Mouse (Mus musculus) heart, embryonic 13.5 days (tissue): Measurements from ENCODE around the gene Utrn. TPM values are rescaled to one million over a fixed set of nuclear protein-coding genes. Genes with fewer than 3 reads are reported as not detected.
A peak's percentile ranks its signal among the peaks of the same experiment; 100 is the strongest.
"Not testable (repeated sequence)": the region's sequence is repeated elsewhere in the genome, so short reads cannot be mapped to it uniquely, and the experiment has no call there.

Source experiments
- ATAC-seq: fragments of 200-750 bp; cut with Nextera tagmentation; 2 replicates; pipeline ENCODE4 v1.8.0; 2017; ENCODE audit warnings: moderate TSS enrichment; ENCODE audit not compliant: insufficient number of reproducible peaks, low FRiP score, low TSS enrichment; ENCODE audit errors: extremely low read depth
- H3K27ac ChIP-seq: fragments of 300-500 bp; sonication (generic); replicated peaks from 2 replicates; pipeline ENCODE4 v1.5.1; 2015; ENCODE audit warnings: moderate library complexity, mild to moderate bottlenecking, inconsistent platforms
- H3K27me3 ChIP-seq: fragments of 300-500 bp; sonication (generic); replicated peaks from 2 replicates; pipeline ENCODE4 v1.6.1; 2015; ENCODE audit warnings: mild to moderate bottlenecking, inconsistent platforms
- H3K36me3 ChIP-seq: fragments of 300-500 bp; sonication (generic); 2 replicates; pipeline ENCODE4 v1.6.1; 2015; ENCODE audit warnings: mild to moderate bottlenecking, inconsistent platforms
- H3K4me1 ChIP-seq: fragments of 300-500 bp; sonication (generic); 2 replicates; pipeline ENCODE4 v1.6.1; 2015; ENCODE audit warnings: inconsistent platforms
- H3K4me2 ChIP-seq: fragments of 300-500 bp; sonication (generic); 2 replicates; pipeline ENCODE4 v1.6.1; 2015; ENCODE audit warnings: inconsistent platforms, mild to moderate bottlenecking, moderate library complexity
- H3K4me3 ChIP-seq: fragments of 300-500 bp; sonication (generic); 2 replicates; pipeline ENCODE4 v1.5.1; 2015; ENCODE audit warnings: moderate library complexity, mild to moderate bottlenecking, inconsistent platforms
- H3K9ac ChIP-seq: fragments of 300-500 bp; sonication (generic); 2 replicates; pipeline ENCODE4 v1.6.1; 2015; ENCODE audit warnings: inconsistent platforms, mild to moderate bottlenecking, moderate library complexity
- H3K9me3 ChIP-seq: fragments of 300-500 bp; sonication (generic); 2 replicates; pipeline ENCODE4 v1.6.1; 2016; ENCODE audit warnings: inconsistent platforms
- WGBS: fragments of 180-500 bp; shearing (Covaris S2); methylation state at CpG from one replicate; pipeline ENCODE4 v1.1.7; 2015; ENCODE audit warnings: mixed read lengths; 5-methylcytosine and 5-hydroxymethylcytosine counted together
- polyA plus RNA-seq: library from polyadenylated mRNA; unstranded; fragments of >200 nt; fragmentation: Nextera tagmentation; extraction: Ambion mirVana; gene quantifications from 2 replicates; pipeline ENCODE4 v1.2.1, GENCODE M21; 2015

The Utrn gene
- polyA plus RNA-seq, 1 experiment from 2014 or later = 55.8 TPM

DNA sequence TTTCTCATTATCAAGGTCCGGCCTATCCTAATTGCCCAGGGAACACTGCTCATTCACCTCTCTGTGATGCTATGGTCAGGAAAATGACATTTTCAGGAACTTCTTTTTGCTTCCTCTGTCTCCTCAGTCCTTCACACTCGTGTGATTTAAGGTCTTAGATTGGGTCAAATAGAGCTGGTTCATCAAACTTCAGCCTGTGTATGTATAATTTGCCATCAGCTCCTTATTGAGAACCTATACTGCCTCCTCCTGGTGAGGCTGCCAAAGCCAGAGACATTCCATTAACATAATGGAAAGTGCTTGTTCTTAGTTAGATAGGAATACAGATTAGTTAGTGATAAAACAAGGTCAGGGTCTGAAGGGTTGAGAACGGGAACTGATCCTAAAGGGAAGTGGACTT lies 253.4 kb downstream of the Utrn start:
- ATAC-seq = no peak
- WGBS = 48% methylated on average over 3 of the region's 3 CpGs
- peaks cover 8% of the 10 kb centered on the region for H3K4me1 ChIP-seq
- no peak overlapping the region for H3K9ac ChIP-seq
- no peaks in the 10 kb centered on the region for H3K27me3 ChIP-seq
- no peaks in the 10 kb centered on the region for H3K36me3 ChIP-seq
- no peak overlapping the region for H3K4me3 ChIP-seq
- H3K27ac ChIP-seq = no peak overlapping the region
- no peaks in the 10 kb centered on the region for H3K9me3 ChIP-seq
- no peak overlapping the region for H3K4me2 ChIP-seq

DNA sequence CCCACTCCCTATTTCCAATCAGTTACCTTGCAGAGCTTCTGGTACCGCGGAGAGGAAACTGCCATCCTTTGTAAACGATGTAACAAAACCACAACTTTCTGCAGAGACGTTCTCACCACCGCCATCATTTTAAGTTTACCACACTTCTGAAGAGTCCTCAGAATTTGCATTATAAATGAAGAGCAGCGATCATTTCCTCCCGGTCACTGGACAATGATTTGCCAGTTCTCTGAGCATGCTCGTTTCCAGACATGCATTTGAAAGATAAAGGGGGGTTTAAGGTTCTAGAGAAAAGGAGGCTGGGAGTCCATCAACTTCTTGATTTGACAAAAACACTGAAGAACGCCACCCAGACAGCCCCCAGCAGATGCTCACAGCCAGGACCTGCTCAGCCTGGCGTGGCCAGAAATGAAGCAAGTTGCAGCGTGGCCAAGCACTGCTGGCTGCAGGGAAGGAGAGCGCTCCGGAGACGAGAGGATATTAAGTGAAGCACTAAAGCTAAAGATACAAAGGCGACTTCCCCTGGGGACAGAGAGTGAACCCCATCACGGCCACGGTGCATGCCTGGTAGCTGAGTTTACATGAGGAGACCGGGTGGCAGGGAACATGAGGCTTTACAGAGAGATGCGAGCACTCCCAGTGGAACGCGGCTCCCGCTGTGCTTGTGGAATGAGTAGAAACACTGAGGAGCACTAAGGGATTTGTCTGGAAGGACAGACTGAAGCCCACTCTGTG lies 254.5 kb downstream of the Utrn start:
- no peak overlapping the region for H3K27ac ChIP-seq
- H3K4me2 ChIP-seq = peak overlapping the region; percentile 67
- peak overlapping the region; percentile 41 for H3K4me3 ChIP-seq
- H3K9me3 ChIP-seq = no peaks in the 10 kb centered on the region
- peak overlapping the region; percentile 72 for H3K9ac ChIP-seq
- ATAC-seq = no peak
- 12% methylated on average over 22 of the region's 22 CpGs for WGBS
- H3K27me3 ChIP-seq = no peaks in the 10 kb centered on the region
- no peaks in the 10 kb centered on the region for H3K36me3 ChIP-seq
- H3K4me1 ChIP-seq = peaks cover 8% of the 10 kb centered on the region

DNA sequence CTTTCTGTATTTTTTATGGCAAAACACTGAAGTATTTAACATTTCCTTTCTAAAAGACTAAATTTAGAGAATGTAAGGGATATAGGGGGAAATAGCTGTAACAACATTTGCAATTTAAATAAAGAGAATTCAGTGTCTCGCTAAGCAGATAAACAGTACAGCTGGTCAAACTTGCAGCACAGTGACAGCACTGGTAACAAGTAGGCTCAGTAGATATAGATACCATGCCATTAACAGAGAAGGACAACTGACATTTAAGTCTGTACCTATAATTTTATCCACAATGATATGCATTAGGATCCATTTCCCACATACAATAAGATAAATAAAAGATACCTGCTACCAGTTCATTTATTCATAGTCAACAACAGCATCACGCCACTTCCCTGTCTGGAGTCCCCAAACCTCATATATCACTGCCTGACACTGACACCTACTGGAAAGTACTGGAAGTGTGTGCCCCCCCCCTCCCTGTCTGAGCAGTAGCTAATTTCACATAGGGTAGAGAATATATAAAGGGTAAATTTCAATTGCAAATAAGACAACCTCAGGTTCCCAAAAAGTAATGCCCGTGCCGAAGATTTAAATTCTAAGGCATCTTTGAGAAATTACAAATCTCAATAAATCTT lies 256.8 kb downstream of the Utrn start:
- Histone ChIP-seq H3K4me1 (peaks cover 8% of the 10 kb centered on the region), H3K9me3 (no peaks in the 10 kb centered on the region), H3K4me3 (no peak overlapping the region), H3K36me3 (0 out of 2 replicates have a peak, but pooled peaks cover 5% of the 10 kb centered on the region), H3K9ac (no peak overlapping the region), H3K27me3 (no peaks in the 10 kb centered on the region), H3K4me2 (no peak overlapping the region), H3K27ac (no peak overlapping the region)
- WGBS = 24% methylated on average over 4 of the region's 4 CpGs
- no peak for ATAC-seq

DNA sequence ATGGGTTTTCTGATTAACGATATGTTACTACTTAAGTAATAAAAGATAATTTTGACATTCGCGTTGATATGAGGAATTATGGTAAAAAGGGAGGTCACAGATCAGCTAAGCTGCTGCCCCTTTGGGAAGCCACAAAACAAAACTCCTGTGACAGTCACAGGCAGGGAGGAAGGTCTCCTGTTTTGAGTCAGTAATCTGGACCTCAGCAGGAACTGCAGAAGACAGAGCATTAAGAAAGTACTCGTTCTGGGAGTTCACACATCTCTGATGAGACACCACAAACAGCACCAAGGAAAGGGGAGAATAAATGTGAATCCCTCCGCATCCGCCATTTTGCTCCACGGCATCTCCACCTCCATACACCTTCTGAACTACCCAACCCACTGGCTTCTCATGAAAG lies 259.3 kb downstream of the Utrn start:
- Histone ChIP-seq H3K9me3 (no peaks in the 10 kb centered on the region), H3K4me1 (peaks cover 3% of the 10 kb centered on the region), H3K4me2 (no peak overlapping the region), H3K27ac (no peak overlapping the region), H3K27me3 (no peaks in the 10 kb centered on the region), H3K36me3 (0 out of 2 replicates have a peak, but pooled peaks cover 5% of the 10 kb centered on the region), H3K4me3 (no peak overlapping the region), H3K9ac (no peak overlapping the region)
- ATAC-seq = no peak
- WGBS = 81% methylated on average over 7 of the region's 7 CpGs

DNA sequence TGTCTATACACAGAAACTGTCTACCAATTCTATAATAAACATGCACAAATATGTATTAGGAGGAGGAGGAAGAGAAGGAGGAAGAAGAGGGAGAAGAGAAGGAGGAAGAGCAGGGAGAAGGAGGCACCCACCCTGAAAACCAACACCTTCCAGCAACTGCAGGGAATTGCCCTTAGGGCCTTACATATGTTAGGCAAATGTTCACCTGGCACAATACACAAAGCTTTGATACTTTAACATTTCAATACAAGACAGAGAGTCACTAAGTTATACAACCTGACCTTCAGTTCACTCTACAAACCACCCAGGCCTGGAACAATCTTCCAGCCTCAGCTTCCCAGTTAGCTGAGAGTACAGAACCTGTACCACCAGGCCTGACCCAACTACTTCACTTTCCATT lies 260.5 kb downstream of the Utrn start:
- Histone ChIP-seq H3K27me3 (no peaks in the 10 kb centered on the region), H3K4me2 (no peak overlapping the region), H3K9me3 (no peaks in the 10 kb centered on the region), H3K9ac (no peak overlapping the region), H3K4me3 (no peak overlapping the region), H3K4me1 (no peaks in the 10 kb centered on the region), H3K36me3 (0 out of 2 replicates have a peak, but pooled peaks cover 5% of the 10 kb centered on the region), H3K27ac (no peak overlapping the region)
- no peak for ATAC-seq

DNA sequence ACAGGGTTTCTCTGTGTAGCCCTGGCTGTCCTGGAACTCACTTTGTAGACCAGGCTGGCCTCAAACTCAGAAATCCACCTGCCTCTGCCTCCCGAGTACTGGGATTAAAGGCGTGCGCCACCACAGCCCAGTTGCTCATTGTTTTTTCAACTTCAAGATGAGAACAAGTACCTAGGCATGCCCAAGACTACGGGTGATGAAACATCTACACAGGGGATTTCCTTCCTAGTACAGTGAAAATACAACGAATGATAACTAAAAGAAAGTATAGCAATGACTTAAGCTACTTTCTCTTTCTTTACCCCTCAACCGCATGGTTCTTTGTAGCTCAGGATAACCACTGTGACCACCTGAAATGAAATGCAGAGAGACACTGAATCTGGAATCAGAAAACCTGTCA lies 262.0 kb downstream of the Utrn start:
- H3K4me1 ChIP-seq, H3K27ac ChIP-seq, H3K9me3 ChIP-seq, ATAC-seq, H3K27me3 ChIP-seq, H3K4me2 ChIP-seq, H3K9ac ChIP-seq, H3K36me3 ChIP-seq, H3K4me3 ChIP-seq: not testable (repeated sequence)
- WGBS = 90% methylated on average over 6 of the region's 6 CpGs

DNA sequence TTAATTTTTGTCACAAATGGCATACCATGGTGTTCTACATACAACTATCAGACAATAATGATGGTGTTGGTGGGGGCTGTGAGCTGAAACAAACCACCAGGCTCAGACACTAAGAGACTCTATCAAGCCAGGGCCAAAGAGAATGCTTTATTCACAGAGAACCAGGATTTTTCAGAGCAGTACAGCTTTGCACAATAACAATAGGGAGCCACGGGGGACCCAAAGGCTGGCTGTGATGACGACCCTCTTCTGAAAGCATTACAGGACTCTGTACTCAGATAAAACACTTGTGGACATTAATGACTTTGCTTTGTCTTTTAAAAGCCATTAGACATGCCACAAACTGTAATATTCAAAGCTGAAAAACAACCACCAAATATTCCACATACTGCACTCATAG lies 273.8 kb downstream of the Utrn start:
- Histone ChIP-seq H3K27me3 (no peaks in the 10 kb centered on the region), H3K4me1 (peaks cover 4% of the 10 kb centered on the region; the same call in 1 of the 2 replicates), H3K4me2 (no peak overlapping the region), H3K27ac (no peak overlapping the region), H3K9ac (no peak overlapping the region), H3K36me3 (no peaks in the 10 kb centered on the region), H3K9me3 (no peaks in the 10 kb centered on the region), H3K4me3 (no peak overlapping the region)
- WGBS = 31% methylated on average over 2 of the region's 2 CpGs
- ATAC-seq = no peak

DNA sequence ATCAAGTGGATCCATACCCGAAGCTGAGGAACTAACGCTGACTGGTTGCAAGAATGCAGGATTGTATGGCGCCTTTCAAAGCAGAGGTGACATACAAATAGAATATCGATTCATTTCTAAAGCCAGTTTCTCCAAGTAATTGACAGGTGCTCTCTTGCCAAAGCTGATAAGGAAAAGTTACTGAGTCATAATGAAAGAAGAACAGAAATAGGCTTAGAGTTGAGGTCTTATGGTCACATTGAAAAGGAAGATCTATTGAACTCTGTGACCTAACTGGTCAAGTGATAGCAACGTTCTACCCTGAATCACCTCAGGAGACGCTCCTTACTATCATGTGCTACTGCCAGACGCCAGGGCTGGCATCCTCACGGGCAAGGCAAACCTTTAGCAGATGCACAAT lies 274.2 kb downstream of the Utrn start:
- Histone ChIP-seq H3K27me3 (no peaks in the 10 kb centered on the region), H3K36me3 (no peaks in the 10 kb centered on the region), H3K4me2 (no peak overlapping the region), H3K4me1 (peaks cover 4% of the 10 kb centered on the region; the same call in 1 of the 2 replicates), H3K9me3 (no peaks in the 10 kb centered on the region), H3K27ac (no peak overlapping the region), H3K4me3 (no peak overlapping the region), H3K9ac (no peak overlapping the region)
- 80% methylated on average over 8 of the region's 8 CpGs for WGBS
- no peak for ATAC-seq

DNA sequence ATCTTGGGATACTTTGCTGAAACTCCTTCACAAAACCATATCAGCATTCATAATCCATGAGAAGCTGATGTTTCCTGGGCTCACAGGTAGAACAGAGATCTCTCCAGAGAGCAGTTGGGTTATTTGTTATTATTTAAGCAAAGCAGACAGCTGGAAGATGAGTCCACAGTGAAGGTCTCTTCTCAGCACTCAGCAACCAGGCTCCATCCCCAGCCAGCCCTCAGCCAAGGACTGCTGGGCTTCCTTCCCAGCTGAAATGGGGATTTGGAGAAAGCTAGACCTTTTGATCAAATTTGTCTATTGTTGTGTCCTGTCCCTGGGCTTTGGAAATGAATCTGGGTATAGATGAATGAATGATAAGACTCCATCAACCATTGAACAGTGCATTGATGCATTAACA lies 276.1 kb downstream of the Utrn start:
- peaks cover 4% of the 10 kb centered on the region; the same call in 1 of the 2 replicates for H3K4me1 ChIP-seq
- no peaks in the 10 kb centered on the region for H3K36me3 ChIP-seq
- no peaks in the 10 kb centered on the region for H3K9me3 ChIP-seq
- H3K4me3 ChIP-seq = no peak overlapping the region
- ATAC-seq = no peak
- no peaks in the 10 kb centered on the region for H3K27me3 ChIP-seq
- no peak overlapping the region for H3K9ac ChIP-seq
- no peak overlapping the region for H3K27ac ChIP-seq
- H3K4me2 ChIP-seq = no peak overlapping the region

DNA sequence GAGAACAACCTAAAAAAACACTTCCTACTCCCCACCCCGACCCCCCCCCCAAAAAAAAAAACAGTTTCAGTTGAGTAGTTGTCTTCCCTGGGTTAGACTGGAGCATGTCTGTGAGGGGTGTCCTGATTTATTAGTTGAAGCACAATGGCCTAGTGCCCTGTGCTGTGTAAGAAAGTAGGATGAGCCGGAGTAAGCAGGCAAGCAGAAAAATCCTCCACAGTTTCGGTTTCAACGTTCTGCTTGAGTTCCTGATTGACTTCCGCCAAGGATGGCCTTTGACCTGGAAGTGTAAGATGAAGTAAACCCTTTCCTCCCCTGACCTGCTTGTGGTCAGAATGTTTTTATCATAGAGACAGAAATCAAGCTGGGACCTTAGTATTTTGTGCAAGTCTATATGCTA lies 277.2 kb downstream of the Utrn start:
- Histone ChIP-seq H3K27ac (no peak overlapping the region), H3K27me3 (no peaks in the 10 kb centered on the region), H3K4me1 (peaks cover 4% of the 10 kb centered on the region; the same call in 1 of the 2 replicates), H3K4me2 (no peak overlapping the region), H3K9me3 (no peaks in the 10 kb centered on the region), H3K4me3 (no peak overlapping the region), H3K9ac (no peak overlapping the region), H3K36me3 (no peaks in the 10 kb centered on the region)
- ATAC-seq = no peak
- 55% methylated on average over 5 of the region's 5 CpGs for WGBS

DNA sequence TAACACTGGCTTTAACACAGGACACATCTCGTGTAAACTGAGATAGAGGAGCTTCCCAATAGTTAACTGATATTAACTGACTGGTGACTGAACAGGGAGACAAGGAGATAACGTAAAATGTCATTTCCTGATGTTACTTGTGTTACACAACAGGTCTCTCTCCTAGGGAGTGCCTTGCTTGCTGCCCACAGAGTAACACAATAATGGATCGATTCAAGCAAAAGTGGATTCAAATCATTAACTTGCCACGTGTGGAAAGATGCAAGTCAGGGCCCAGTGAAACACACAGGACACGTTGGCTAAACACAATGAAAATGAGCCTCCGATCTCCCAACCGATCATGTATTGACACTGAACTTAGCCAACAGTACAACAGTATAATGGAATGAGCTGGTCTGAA lies 281.1 kb downstream of the Utrn start:
- Histone ChIP-seq H3K9me3 (no peaks in the 10 kb centered on the region), H3K4me2 (no peak overlapping the region), H3K4me3 (no peak overlapping the region), H3K36me3 (0 out of 2 replicates have a peak, but pooled peaks cover 7% of the 10 kb centered on the region), H3K27me3 (no peaks in the 10 kb centered on the region), H3K27ac (no peak overlapping the region), H3K4me1 (no peaks in the 10 kb centered on the region), H3K9ac (no peak overlapping the region)
- 84% methylated on average over 7 of the region's 7 CpGs for WGBS
- no peak for ATAC-seq

DNA sequence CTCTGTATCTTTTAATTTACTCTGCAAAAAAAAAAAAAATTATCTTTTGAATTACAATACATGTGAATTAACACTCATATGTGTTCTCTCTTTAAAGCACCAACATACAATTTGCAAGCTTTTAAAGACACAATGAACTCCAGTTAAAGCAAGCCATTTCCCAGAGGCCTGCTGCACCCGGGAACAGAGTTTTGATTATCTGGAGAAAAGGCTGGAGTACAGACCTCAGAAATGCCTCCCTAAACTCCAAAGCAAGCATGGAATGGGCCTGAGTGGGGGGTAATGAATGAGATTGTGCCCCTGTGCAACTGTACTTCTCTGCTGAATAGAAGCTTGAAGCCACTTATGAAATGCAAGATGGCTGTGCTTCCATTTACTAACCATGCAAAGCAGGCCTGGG lies 281.8 kb downstream of the Utrn start:
- Histone ChIP-seq H3K27me3 (no peaks in the 10 kb centered on the region), H3K4me3 (no peak overlapping the region), H3K27ac (no peak overlapping the region), H3K4me2 (no peak overlapping the region), H3K9me3 (no peaks in the 10 kb centered on the region), H3K4me1 (no peaks in the 10 kb centered on the region), H3K36me3 (0 out of 2 replicates have a peak, but pooled peaks cover 7% of the 10 kb centered on the region), H3K9ac (no peak overlapping the region)
- no peak for ATAC-seq
- 67% methylated on average over 1 of the region's 1 CpGs for WGBS
